Mouse (Mus musculus) limb, embryonic 15.5 days (tissue): Measurements from ENCODE around the gene Spata31d1d. TPM values are rescaled to one million over a fixed set of nuclear protein-coding genes. Genes with fewer than 3 reads are reported as not detected.
"Not testable (repeated sequence)": the region's sequence is repeated elsewhere in the genome, so short reads cannot be mapped to it uniquely, and the experiment has no call there.

Experiments used
- ATAC-seq: fragments of 200-750 bp; cut with Nextera tagmentation; 2 replicates; pipeline ENCODE4 v1.8.0; 2017; ENCODE audit warnings: low read depth, moderate TSS enrichment; ENCODE audit not compliant: insufficient number of reproducible peaks, low FRiP score, low TSS enrichment
- H3K27ac ChIP-seq: fragments of 300-500 bp; sonication (generic); 2 replicates; pipeline ENCODE4 v1.5.1; 2015; ENCODE audit warnings: moderate library complexity, mild to moderate bottlenecking, inconsistent platforms
- H3K27me3 ChIP-seq: fragments of 300-500 bp; sonication (generic); 2 replicates; pipeline ENCODE4 v1.6.1; 2015; ENCODE audit warnings: inconsistent platforms
- H3K36me3 ChIP-seq: fragments of 300-500 bp; sonication (generic); 2 replicates; pipeline ENCODE4 v1.6.1; 2015; ENCODE audit warnings: inconsistent platforms
- H3K4me1 ChIP-seq: fragments of 300-500 bp; sonication (generic); 2 replicates; pipeline ENCODE4 v1.6.1; 2015; ENCODE audit warnings: inconsistent platforms
- H3K4me2 ChIP-seq: fragments of 300-500 bp; sonication (generic); 2 replicates; pipeline ENCODE4 v1.6.1; 2015; ENCODE audit warnings: mild to moderate bottlenecking, inconsistent platforms
- H3K4me3 ChIP-seq: fragments of 300-500 bp; sonication (generic); 2 replicates; pipeline ENCODE4 v1.5.1; 2015; ENCODE audit warnings: mild to moderate bottlenecking, inconsistent platforms
- H3K9ac ChIP-seq: fragments of 300-500 bp; sonication (generic); 2 replicates; pipeline ENCODE4 v1.6.1; 2015; ENCODE audit warnings: inconsistent platforms
- H3K9me3 ChIP-seq: fragments of 300-500 bp; sonication (generic); 2 replicates; pipeline ENCODE4 v1.6.1; 2016; ENCODE audit warnings: inconsistent platforms
- WGBS: fragments of 180-500 bp; shearing (Covaris S2); methylation state at CpG from one replicate; pipeline ENCODE4 v1.1.7; 2015; 5-methylcytosine and 5-hydroxymethylcytosine counted together
- polyA plus RNA-seq: library from polyadenylated mRNA; unstranded; fragments of >200 nt; fragmentation: Nextera tagmentation; extraction: Ambion mirVana; gene quantifications from 2 replicates; pipeline ENCODE4 v1.2.1, GENCODE M21; 2015

The Spata31d1d gene
- not detected in 2 replicates for polyA plus RNA-seq

GRCm38 (mm10) chr13:59731652-59732051, at the start of gene Spata31d1d:
Spata31d1d (minus strand) TSS chr13:59731752.
- Histone ChIP-seq H3K27me3 (no peaks in the 10 kb centered on the region), H3K36me3 (no peaks in the 10 kb centered on the region), H3K4me3 (no peak within 1 kb of the TSS), H3K4me2 (no peak within 1 kb of the TSS), H3K27ac (no peak within 1 kb of the TSS), H3K4me1 (no peaks in the 10 kb centered on the region), H3K9ac (no peak within 1 kb of the TSS), H3K9me3 (no peaks in the 10 kb centered on the region)
- WGBS: 53% methylated on average over 7 of the region's 7 CpGs
- no peak for ATAC-seq

- H3K36me3 ChIP-seq: peaks cover 95% of the 10 kb centered on the region
- ATAC-seq, H3K9ac ChIP-seq, H3K27me3 ChIP-seq, H3K4me3 ChIP-seq, H3K4me1 ChIP-seq, H3K27ac ChIP-seq, H3K9me3 ChIP-seq, H3K4me2 ChIP-seq: not testable (repeated sequence)
- WGBS: 94% methylated on average over 1 of the region's 1 CpGs
Measured at GRCm38 (mm10) chr13:59779744-59780264, 48.3 kb upstream of the Spata31d1d start.

GRCm38 (mm10) chr13:59779213-59779612, 47.7 kb upstream of the Spata31d1d start:
- WGBS: 85% methylated on average over 4 of the region's 4 CpGs
- peaks cover 93% of the 10 kb centered on the region for H3K36me3 ChIP-seq
- H3K27ac ChIP-seq: no peak overlapping the region
- no peaks in the 10 kb centered on the region for H3K4me1 ChIP-seq
- no peaks in the 10 kb centered on the region for H3K9me3 ChIP-seq
- H3K9ac ChIP-seq: no peak overlapping the region
- H3K4me2 ChIP-seq: no peak overlapping the region
- ATAC-seq: no peak
- no peaks in the 10 kb centered on the region for H3K27me3 ChIP-seq
- no peak overlapping the region for H3K4me3 ChIP-seq

- 85% methylated on average over 3 of the region's 3 CpGs for WGBS
- Histone ChIP-seq H3K4me2 (no peak overlapping the region), H3K27me3 (no peaks in the 10 kb centered on the region), H3K4me3 (no peak overlapping the region), H3K9ac (no peak overlapping the region), H3K9me3 (no peaks in the 10 kb centered on the region), H3K36me3 (peaks cover 79% of the 10 kb centered on the region), H3K27ac (no peak overlapping the region), H3K4me1 (peaks cover 11% of the 10 kb centered on the region; the same call in 1 of the 2 replicates)
- ATAC-seq: no peak
Measured at GRCm38 (mm10) chr13:59775168-59775567, 43.6 kb upstream of the Spata31d1d start.

- Histone ChIP-seq H3K27me3 (no peaks in the 10 kb centered on the region), H3K4me3 (0 out of 2 replicates have a peak overlapping the region, but pooled peaks have one; percentile 60), H3K4me1 (peaks cover 40% of the 10 kb centered on the region), H3K9me3 (no peaks in the 10 kb centered on the region), H3K4me2 (0 out of 2 replicates have a peak overlapping the region, but pooled peaks have one; percentile 72), H3K9ac (no peak overlapping the region), H3K36me3 (peaks cover 43% of the 10 kb centered on the region), H3K27ac (peak overlapping the region; percentile 99)
- 36% methylated on average over 9 of the region's 9 CpGs for WGBS
- ATAC-seq: no peak
Measured at GRCm38 (mm10) chr13:59771257-59771656, 39.7 kb upstream of the Spata31d1d start.

- H3K9me3 ChIP-seq: no peaks in the 10 kb centered on the region
- no peak for ATAC-seq
Measured at GRCm38 (mm10) chr13:59770847-59771246, 39.3 kb upstream of the Spata31d1d start.

GRCm38 (mm10) chr13:59770164-59770562, 38.6 kb upstream of the Spata31d1d start:
- Histone ChIP-seq H3K9me3 (no peaks in the 10 kb centered on the region), H3K4me3 (peak overlapping the region; percentile 60), H3K4me2 (peak overlapping the region; percentile 72), H3K9ac (peak overlapping the region; percentile 61), H3K27me3 (no peaks in the 10 kb centered on the region), H3K36me3 (peaks cover 33% of the 10 kb centered on the region), H3K27ac (peak overlapping the region; percentile 99), H3K4me1 (peaks cover 44% of the 10 kb centered on the region)
- peak; percentile 71 for ATAC-seq
- WGBS: under 1% methylated on average over 28 of the region's 28 CpGs

More at GRCm38 (mm10) chr13:59770847-59771246, 39.3 kb upstream of the Spata31d1d start:
- Histone ChIP-seq H3K36me3 (peaks cover 39% of the 10 kb centered on the region), H3K27me3 (no peaks in the 10 kb centered on the region), H3K4me1 (peaks cover 44% of the 10 kb centered on the region), H3K4me2 (peak overlapping the region; percentile 72; the same call in 1 of the 2 replicates), H3K9ac (peak overlapping the region; percentile 61; the same call in 1 of the 2 replicates), H3K4me3 (peak overlapping the region; percentile 60; the same call in 1 of the 2 replicates), H3K27ac (peak overlapping the region; percentile 99)
- 58% methylated on average over 9 of the region's 9 CpGs for WGBS

GRCm38 (mm10) chr13:59769296-59770163, 38.0 kb upstream of the Spata31d1d start, which contains the start of gene Isca1:
Isca1 (minus strand) TSS chr13:59769810.
- Histone ChIP-seq H3K27me3 (no peaks in the 10 kb centered on the region), H3K9ac (peak within 1 kb of the TSS; percentile 78), H3K27ac (peak within 1 kb of the TSS; percentile 99), H3K9me3 (no peaks in the 10 kb centered on the region), H3K4me3 (peak within 1 kb of the TSS; percentile 60), H3K4me2 (peak within 1 kb of the TSS; percentile 72), H3K4me1 (peaks cover 44% of the 10 kb centered on the region), H3K36me3 (peaks cover 27% of the 10 kb centered on the region)
- WGBS: under 1% methylated on average over 91 of the region's 91 CpGs
- ATAC-seq: peak; percentile 98

- WGBS: 26% methylated on average over 13 of the region's 13 CpGs
- Histone ChIP-seq H3K4me1 (peaks cover 44% of the 10 kb centered on the region), H3K4me2 (peak overlapping the region; percentile 72), H3K27ac (0 out of 2 replicates have a peak overlapping the region, but pooled peaks have one; percentile 99), H3K9ac (no peak overlapping the region), H3K36me3 (peaks cover 20% of the 10 kb centered on the region), H3K4me3 (peak overlapping the region; percentile 60), H3K9me3 (no peaks in the 10 kb centered on the region), H3K27me3 (no peaks in the 10 kb centered on the region)
- ATAC-seq: no peak
Measured at GRCm38 (mm10) chr13:59768531-59768930, 37.0 kb upstream of the Spata31d1d start.

- H3K4me3 ChIP-seq: no peak overlapping the region
- H3K9me3 ChIP-seq: no peaks in the 10 kb centered on the region
- no peaks in the 10 kb centered on the region for H3K27me3 ChIP-seq
- H3K4me2 ChIP-seq: no peak overlapping the region
- 58% methylated on average over 11 of the region's 11 CpGs for WGBS
- ATAC-seq: no peak
- H3K9ac ChIP-seq: no peak overlapping the region
- peaks cover 44% of the 10 kb centered on the region for H3K4me1 ChIP-seq
- H3K27ac ChIP-seq: peak overlapping the region; percentile 30
- peaks cover 17% of the 10 kb centered on the region for H3K36me3 ChIP-seq
Measured at GRCm38 (mm10) chr13:59766786-59767515, 35.4 kb upstream of the Spata31d1d start.

GRCm38 (mm10) chr13:59762791-59763190, 31.2 kb upstream of the Spata31d1d start:
- no peaks in the 10 kb centered on the region for H3K9me3 ChIP-seq
- H3K4me3 ChIP-seq: no peak overlapping the region
- WGBS: 90% methylated on average over 7 of the region's 7 CpGs
- H3K4me2 ChIP-seq: no peak overlapping the region
- no peaks in the 10 kb centered on the region for H3K27me3 ChIP-seq
- H3K9ac ChIP-seq: no peak overlapping the region
- no peak overlapping the region for H3K27ac ChIP-seq
- H3K4me1 ChIP-seq: peaks cover 20% of the 10 kb centered on the region
- ATAC-seq: no peak
- peaks cover 53% of the 10 kb centered on the region for H3K36me3 ChIP-seq
